Comparison of ENCODE assay signal across 16 mouse cellular contexts in genomic region chr12:9856128-9856621, GRCm38 (mm10).
A peak's percentile ranks its signal among the peaks of the same experiment; 100 is the strongest.
DNase-seq lines count a peak whose midpoint lies in the region; TF ChIP-seq lines count a peak whose summit lies in the region.
"Had no signal": no experiment of that assay in that cellular context is flagged by ENCODE, and none has a peak within 500 bp of the region (broad histone marks: within the 10 kb centered on the region; RNA-seq: fewer than 3 reads in every experiment).

No protein-coding gene starts in this region.

- intact Hi-C loops in heart, postnatal 10 days (cut with DNase I): no loop called here

- no peaks in the 10 kb centered on the region for H3K79me2 ChIP-seq in myocyte (ENCODE audit: control insufficient read depth, insufficient read depth)

- H3ac ChIP-seq in myocyte (ENCODE audit: control insufficient read depth, insufficient read length): no peak overlapping the region

- TF ChIP-seq POLR2A in myocyte (IDR thresholded peaks at IDR 0.05; ENCODE audit: insufficient read length, low read depth): no peak

- no peak overlapping the region for H3K4me3 ChIP-seq in myocyte
- H3K4me3 ChIP-seq: erythroblast, embryonic 14.5 days; heart, embryonic 10.5 days; hindbrain, embryonic 15.5 days; limb, embryonic 13.5 days had no signal

- H3K36me3 ChIP-seq in myocyte (ENCODE audit: control insufficient read depth, insufficient read depth): no peaks in the 10 kb centered on the region
- H3K36me3 ChIP-seq: heart, embryonic 10.5 days; hindbrain, embryonic 15.5 days; limb, embryonic 13.5 days had no signal

- DNase-seq in cerebellum, postnatal 10 days: peak; percentile 24 to 35
- no peak for DNase-seq in cerebellum, postnatal 36 days
- DNase-seq in layer of hippocampus, adult 9-10 months (ENCODE audit: low spot score): peak; percentile 18
- no peak for DNase-seq in layer of hippocampus, postnatal 10 days (ENCODE audit: low spot score in 2 of 2)
- peak; percentile 12 for DNase-seq in right cerebral cortex, postnatal 14 days
- no peak for DNase-seq in right cerebral cortex, postnatal 25 days
- no peak for DNase-seq in heart, postnatal 10 days
- DNase-seq: cerebellum, adult 9-11 months; embryo, embryonic 11 days; gastrocnemius, postnatal 36 days; heart, postnatal 14 days had no signal

- H3K27me3 ChIP-seq in myocyte (ENCODE audit: control insufficient read depth, insufficient read depth, insufficient read length): no peaks in the 10 kb centered on the region
- H3K27me3 ChIP-seq: hindbrain, embryonic 15.5 days; limb, embryonic 13.5 days had no signal

- peak overlapping the region; percentile 25 for H3K4me2 ChIP-seq in myocyte (ENCODE audit: low read depth)
- H3K4me2 ChIP-seq: hindbrain, embryonic 15.5 days; limb, embryonic 13.5 days had no signal

TF ChIP-seq in myocyte, 11 proteins besides CTCF, POLR2A, EP300 and RAD21:
- TF ChIP-seq SRF (IDR thresholded peaks at IDR 0.05; ENCODE audit: control insufficient read depth, insufficient read length, low read depth): no peak
- TF ChIP-seq MYOD1 (IDR thresholded peaks at IDR 0.05; ENCODE audit: control insufficient read depth in 1 of 3, insufficient read length in 2 of 3, low read depth in 2 of 3): no peak
- TF ChIP-seq POLR2AphosphoS2 (IDR thresholded peaks at IDR 0.05; ENCODE audit: insufficient read length, low read depth): no peak
- no peak for TF ChIP-seq MYOG (IDR thresholded peaks at IDR 0.05; ENCODE audit: control insufficient read depth in 1 of 3, insufficient read depth in 1 of 3, insufficient read length in 2 of 3, low read depth in 2 of 3)
- TF ChIP-seq CEBPB (IDR thresholded peaks at IDR 0.05; ENCODE audit: insufficient read depth, poor library complexity, severe bottlenecking): peak; percentile 89
- TF ChIP-seq TCF3 (IDR thresholded peaks at IDR 0.05; ENCODE audit: insufficient read length, low read depth): no peak
- TF ChIP-seq REST (IDR thresholded peaks at IDR 0.05; ENCODE audit: insufficient read depth, insufficient read length): no peak

Comparison
In these comparisons a context has a peak if more than half of its experiments do, and no peak if none do; other contexts are left out.
1. DNase-seq: peak in cerebellum, postnatal 10 days (2 of 2), layer of hippocampus, adult 9-10 months (single experiment) and right cerebral cortex, postnatal 14 days (single experiment); none in cerebellum, postnatal 36 days (0 of 2), layer of hippocampus, postnatal 10 days (0 of 2), right cerebral cortex, postnatal 25 days (single experiment) and heart, postnatal 10 days (0 of 2).